ENCODE assay signal across 8 mouse cellular contexts in the genomic region with DNA sequence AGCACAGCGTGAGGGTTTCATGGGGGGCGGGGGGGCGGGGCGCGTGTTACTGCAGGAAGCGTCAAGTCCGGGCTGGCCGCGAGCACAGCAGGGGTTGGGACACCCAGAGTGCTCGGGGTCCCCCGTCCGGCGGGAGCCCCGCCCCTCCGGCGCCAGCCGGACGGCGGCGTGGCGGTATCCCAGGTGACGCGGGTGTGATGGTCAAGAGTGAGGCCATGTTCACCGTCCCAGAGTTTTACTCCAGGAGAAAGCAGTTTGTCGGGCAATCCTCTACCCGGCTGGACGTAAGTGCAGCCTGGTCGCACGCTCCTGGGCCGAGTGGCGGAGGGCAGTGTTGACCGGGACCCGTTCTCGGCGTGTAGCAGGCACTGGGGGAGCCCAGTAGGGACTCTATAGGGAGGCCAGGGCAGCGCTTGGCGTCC. TPM values are rescaled to one million over a fixed set of nuclear protein-coding genes. Genes with fewer than 3 reads are reported as not detected.
DNase-seq lines count a peak whose midpoint lies in the region; ATAC-seq and TF ChIP-seq lines count a peak whose summit lies in the region.

A gene (plus strand): TSS at position 106 of the 422 bp plus-strand sequence.

- no peak for TF ChIP-seq EP300 in liver, postnatal 0 days (IDR thresholded peaks at IDR 0.05; ENCODE audit: low read depth)

- DNase-seq in heart, adult 11 months: peak; percentile 95
- no peak for DNase-seq in heart, adult 8-10 months (ENCODE audit: low spot score)
- DNase-seq in liver, postnatal 0 days: peak; percentile 38
- DNase-seq in thymus, adult 2 months: no peak
- DNase-seq in frontal cortex, postnatal 36 days (ENCODE audit: low spot score in 2 of 2): no peak

- no peaks in the 10 kb centered on the region for H3K9me3 ChIP-seq in forebrain, embryonic 15.5 days
- H3K9me3 ChIP-seq in intestine, embryonic 16.5 days (ENCODE audit: control insufficient read depth, low read length): peaks cover 3% of the 10 kb centered on the region
- H3K9me3 ChIP-seq in liver, postnatal 0 days (ENCODE audit: low read length): peaks cover 3% of the 10 kb centered on the region; the same call in 1 of the 2 replicates
- H3K9me3 ChIP-seq in neural tube, embryonic 15.5 days (replicated peaks): no peaks in the 10 kb centered on the region

- no peak for TF ChIP-seq POLR2A in thymus, adult 2 months (IDR thresholded peaks at IDR 0.05; ENCODE audit: control insufficient read depth, extremely low read depth, insufficient read depth, low read length, poor library complexity)

- H3K36me3 ChIP-seq in forebrain, embryonic 15.5 days: no peaks in the 10 kb centered on the region
- H3K36me3 ChIP-seq in intestine, embryonic 16.5 days (ENCODE audit: control insufficient read depth, insufficient read depth, low read length): no peaks in the 10 kb centered on the region
- no peaks in the 10 kb centered on the region for H3K36me3 ChIP-seq in liver, postnatal 0 days (replicated peaks; ENCODE audit: insufficient read depth, low read length)
- H3K36me3 ChIP-seq in neural tube, embryonic 15.5 days: no peaks in the 10 kb centered on the region
- no peaks in the 10 kb centered on the region for H3K36me3 ChIP-seq in thymus, adult 2 months (ENCODE audit: control insufficient read depth, insufficient read depth, low read length)

- peak within 1 kb of the TSS; percentile 62 for H3K4me2 ChIP-seq in forebrain, embryonic 15.5 days (replicated peaks)
- H3K4me2 ChIP-seq in intestine, embryonic 16.5 days (ENCODE audit: low read depth, low read length): peak within 1 kb of the TSS; percentile 92
- H3K4me2 ChIP-seq in liver, postnatal 0 days (ENCODE audit: low read depth, low read length): peak within 1 kb of the TSS; percentile 68
- peak within 1 kb of the TSS; percentile 72 for H3K4me2 ChIP-seq in neural tube, embryonic 15.5 days

- H3K27me3 ChIP-seq in forebrain, embryonic 15.5 days: no peaks in the 10 kb centered on the region
- H3K27me3 ChIP-seq in intestine, embryonic 16.5 days (replicated peaks; ENCODE audit: control insufficient read depth, insufficient read depth, low read length): no peaks in the 10 kb centered on the region
- H3K27me3 ChIP-seq in liver, postnatal 0 days (ENCODE audit: insufficient read depth, low read length): peaks cover 12% of the 10 kb centered on the region
- 0 out of 2 replicates have a peak, but pooled peaks cover 9% of the 10 kb centered on the region for H3K27me3 ChIP-seq in neural tube, embryonic 15.5 days (replicated peaks)
- H3K27me3 ChIP-seq in thymus, adult 2 months (ENCODE audit: control insufficient read depth, insufficient read depth, low read length): no peaks in the 10 kb centered on the region; the same call in 1 of the 2 replicates

- TF ChIP-seq CTCF in liver, postnatal 0 days (IDR thresholded peaks at IDR 0.05; ENCODE audit: low read depth): no peak
- no peak for TF ChIP-seq CTCF in thymus, adult 2 months (IDR thresholded peaks at IDR 0.05; ENCODE audit: borderline replicate concordance, control insufficient read depth, extremely low read depth, insufficient read depth, low read length, poor library complexity)

- no peak within 1 kb of the TSS for H3K27ac ChIP-seq in forebrain, embryonic 15.5 days (replicated peaks)
- H3K27ac ChIP-seq in intestine, embryonic 16.5 days (ENCODE audit: low read length): no peak within 1 kb of the TSS
- no peak within 1 kb of the TSS for H3K27ac ChIP-seq in liver, postnatal 0 days (ENCODE audit: low read depth)
- H3K27ac ChIP-seq in neural tube, embryonic 15.5 days (replicated peaks): no peak within 1 kb of the TSS
- H3K27ac ChIP-seq in thymus, adult 2 months (ENCODE audit: control insufficient read depth, insufficient read depth, low read length): no peak within 1 kb of the TSS

- ATAC-seq in forebrain, embryonic 15.5 days (replicated peaks): no peak
- ATAC-seq in intestine, embryonic 16.5 days: peak; percentile 77
- ATAC-seq in liver, postnatal 0 days: peak; percentile 49
- no peak for ATAC-seq in neural tube, embryonic 15.5 days (ENCODE audit: low FRiP score)

- 1% methylated on average over 37 of the region's 37 CpGs for WGBS in forebrain, embryonic 15.5 days
- WGBS in intestine, embryonic 16.5 days: 2% methylated on average over 37 of the region's 37 CpGs
- WGBS in liver, postnatal 0 days (ENCODE audit: insufficient replicate concordance): 4% methylated on average over 37 of the region's 37 CpGs
- under 1% methylated on average over 37 of the region's 37 CpGs for WGBS in neural tube, embryonic 15.5 days
- 34% methylated on average over 37 of the region's 37 CpGs for whole genome bisulfite sequencing in thymus, adult 2 months

- H3K4me3 ChIP-seq in forebrain, embryonic 15.5 days: peak within 1 kb of the TSS; percentile 35
- peak within 1 kb of the TSS; percentile 51 for H3K4me3 ChIP-seq in intestine, embryonic 16.5 days (ENCODE audit: low read length)
- peak within 1 kb of the TSS; percentile 30 for H3K4me3 ChIP-seq in liver, postnatal 0 days (ENCODE audit: low read depth, low read length)
- peak within 1 kb of the TSS; percentile 37 for H3K4me3 ChIP-seq in neural tube, embryonic 15.5 days (replicated peaks)
- no peak within 1 kb of the TSS for H3K4me3 ChIP-seq in thymus, adult 2 months (ENCODE audit: control insufficient read depth, insufficient read depth, low read length)

- 0 out of 2 replicates have a peak within 1 kb of the TSS, but pooled peaks have one; percentile 27 for H3K9ac ChIP-seq in forebrain, embryonic 15.5 days (replicated peaks)
- H3K9ac ChIP-seq in intestine, embryonic 16.5 days (ENCODE audit: low read depth, low read length): peak within 1 kb of the TSS; percentile 60; the same call in 1 of the 2 replicates
- peak within 1 kb of the TSS; percentile 44 for H3K9ac ChIP-seq in liver, postnatal 0 days (replicated peaks)
- H3K9ac ChIP-seq in neural tube, embryonic 15.5 days (replicated peaks): no peak within 1 kb of the TSS

- peaks cover 4% of the 10 kb centered on the region; the same call in 1 of the 2 replicates for H3K4me1 ChIP-seq in forebrain, embryonic 15.5 days
- peaks cover 5% of the 10 kb centered on the region for H3K4me1 ChIP-seq in intestine, embryonic 16.5 days (ENCODE audit: control insufficient read depth, insufficient read depth, low read length)
- H3K4me1 ChIP-seq in liver, postnatal 0 days (ENCODE audit: insufficient read depth): peaks cover 6% of the 10 kb centered on the region; the same call in 1 of the 2 replicates
- peaks cover 6% of the 10 kb centered on the region for H3K4me1 ChIP-seq in neural tube, embryonic 15.5 days
- H3K4me1 ChIP-seq in thymus, adult 2 months (replicated peaks; ENCODE audit: control insufficient read depth, insufficient read depth, low read length): no peaks in the 10 kb centered on the region

RNA-seq across cellular contexts. Expression of the gene that starts here (rescaled TPM):
- total RNA-seq in heart, adult 8-10 months (2022): under 1 TPM in 2 of 4 experiments, not detected in 2; 0.41 to 0.69 TPM
- polyA plus RNA-seq in forebrain, embryonic 15.5 days (2015; fragmentation: Nextera tagmentation; extraction: Ambion mirVana): 1.2 TPM in 2 replicates
- 0.99 and 1.5 TPM in 2 replicates for polyA plus RNA-seq in intestine, embryonic 16.5 days (2015; fragmentation: Nextera tagmentation; extraction: Ambion mirVana)
- 0.15 and 0.18 TPM in 2 replicates for polyA plus RNA-seq in liver, postnatal 0 days (2015; fragmentation: Nextera tagmentation; extraction: Ambion mirVana)
- polyA plus RNA-seq in neural tube, embryonic 15.5 days (2015; fragmentation: Nextera tagmentation; extraction: Ambion mirVana): 0.92 and 1.6 TPM in 2 replicates
- not detected in 2 replicates for polyA plus RNA-seq in thymus, adult 2 months (2012; rRNA removed)

Comparison
In these comparisons a context has a peak if more than half of its experiments do, and no peak if none do; other contexts are left out.
1. Peak in DNase-seq, ATAC-seq, H3K4me3 ChIP-seq, H3K9ac ChIP-seq and H3K4me2 ChIP-seq in liver, postnatal 0 days; RNA of the gene not detected or under 1 TPM.